Mouse (Mus musculus): Measurements from ENCODE around the gene Galt.

The Galt gene

DNA sequence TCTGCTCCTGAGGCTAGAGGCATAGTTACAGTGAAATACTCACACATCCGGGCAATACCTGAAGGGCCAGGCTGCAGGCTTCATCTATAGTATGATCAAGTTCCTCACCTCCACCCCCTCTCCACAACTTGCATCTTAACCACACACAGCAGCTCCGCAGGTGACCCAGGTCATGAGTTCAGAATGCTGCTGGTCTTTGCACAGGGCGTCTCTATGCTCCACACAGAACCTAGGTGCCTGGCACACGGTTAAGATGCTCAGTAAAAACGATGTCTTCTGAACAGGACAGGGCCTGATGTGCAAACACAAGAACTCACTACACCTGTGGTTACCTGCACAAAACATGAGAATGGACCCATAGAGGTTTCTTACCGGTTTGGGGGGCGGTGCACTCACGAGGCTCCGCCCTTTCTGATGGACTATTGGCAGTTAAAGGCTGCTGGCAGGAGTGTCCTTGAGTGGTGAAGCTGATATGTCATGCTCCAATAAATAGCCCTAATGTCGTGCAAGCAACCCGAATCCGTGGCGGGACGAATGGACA is at the start of gene Galt:
TSS of gene Galt (plus strand) at position 432 of the 541 bp plus-strand sequence.
- no peak for DNase-seq (ENCODE audit: low spot score in 2 of 2)

- DNase-seq (ENCODE audit: low spot score in 2 of 2): no peak
Observed at GRCm38 (mm10) chr4:41705922-41706754, 48.9 kb upstream of the Galt start.

DNA sequence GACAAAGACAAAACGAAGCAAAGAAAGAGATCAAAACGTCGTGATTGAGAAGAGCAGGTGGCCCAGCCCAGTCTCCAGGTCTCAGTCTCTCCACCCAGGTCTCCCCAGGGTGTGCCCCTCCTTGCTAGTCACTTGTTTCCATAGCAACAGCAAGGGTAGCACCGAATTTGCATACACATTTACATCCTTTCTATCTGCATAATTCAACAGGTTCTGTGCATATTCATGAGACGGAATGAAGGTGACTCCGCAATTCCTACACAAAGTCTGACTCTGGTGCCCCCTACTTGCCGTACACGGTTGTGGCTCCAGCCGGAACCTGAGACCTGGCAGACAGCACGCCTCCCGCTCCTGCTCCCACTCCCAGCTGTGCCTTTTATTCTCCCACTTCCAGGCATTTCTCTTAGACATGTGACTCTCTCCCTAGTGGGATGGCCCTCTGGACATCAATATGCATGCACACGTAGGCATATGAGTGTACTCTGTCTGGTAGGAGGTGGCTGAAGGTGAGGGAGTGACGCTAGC is 48.0 kb upstream of the Galt start:
- DNase-seq (ENCODE audit: low spot score in 2 of 2): peak in 1 of 2 experiments; percentile 35

GRCm38 (mm10) chr4:41708192-41708745 is 46.8 kb upstream of the Galt start:
- no peak for DNase-seq (ENCODE audit: low spot score in 2 of 2)

DNA sequence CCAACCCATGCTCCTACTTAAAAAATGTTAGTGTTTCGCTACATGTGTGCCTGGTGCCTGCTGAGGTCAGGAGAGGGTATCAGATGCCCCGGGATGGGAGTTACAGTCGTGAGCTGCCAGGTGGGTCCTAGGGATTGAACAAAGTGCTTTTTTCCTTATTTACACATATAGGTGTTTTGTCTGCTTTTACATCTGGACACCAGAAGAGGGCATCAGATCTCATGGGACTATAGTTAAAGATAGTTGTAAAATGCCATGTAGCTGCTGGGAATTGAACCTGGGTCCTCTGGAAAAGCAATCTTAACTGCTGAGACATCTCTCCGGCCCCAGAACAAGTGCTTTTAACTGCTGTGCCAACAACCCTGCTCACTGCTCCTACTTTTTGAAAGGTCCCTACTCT is 44.8 kb upstream of the Galt start:
- DNase-seq (ENCODE audit: low spot score in 2 of 2): no peak

DNA sequence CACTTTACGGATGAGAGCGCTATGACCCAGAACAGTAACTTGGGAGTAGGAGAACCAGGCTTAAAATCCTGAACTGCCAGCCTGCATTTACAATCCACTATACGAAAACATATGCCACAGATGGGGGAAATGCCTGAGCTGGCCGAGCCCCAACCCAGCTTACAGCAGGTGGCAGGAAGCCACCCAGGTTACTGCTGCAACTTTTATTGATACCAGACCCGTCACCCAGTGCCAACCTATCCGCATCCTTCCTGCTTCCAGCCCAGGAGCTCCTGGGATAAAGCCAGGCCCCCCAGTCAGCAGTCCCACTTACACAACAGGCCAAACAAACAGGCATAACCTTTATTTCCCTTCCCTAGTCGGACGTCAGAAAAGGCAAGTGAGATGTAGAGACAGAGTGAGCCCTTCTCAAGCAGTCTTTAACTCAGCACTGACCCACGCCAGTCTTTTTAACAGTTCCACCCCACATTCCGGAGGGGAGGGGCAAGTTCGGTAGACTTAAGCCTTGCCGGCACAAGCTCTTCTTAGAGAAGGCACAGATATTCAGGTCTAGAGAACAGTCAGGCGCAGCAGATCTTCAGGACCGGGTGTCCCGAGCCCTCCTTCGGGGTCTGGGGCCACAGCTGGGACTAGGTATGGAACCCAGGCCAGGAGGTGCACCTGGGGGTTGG is 43.2 kb upstream of the Galt start:
- no peak for DNase-seq (ENCODE audit: low spot score in 2 of 2)

DNA sequence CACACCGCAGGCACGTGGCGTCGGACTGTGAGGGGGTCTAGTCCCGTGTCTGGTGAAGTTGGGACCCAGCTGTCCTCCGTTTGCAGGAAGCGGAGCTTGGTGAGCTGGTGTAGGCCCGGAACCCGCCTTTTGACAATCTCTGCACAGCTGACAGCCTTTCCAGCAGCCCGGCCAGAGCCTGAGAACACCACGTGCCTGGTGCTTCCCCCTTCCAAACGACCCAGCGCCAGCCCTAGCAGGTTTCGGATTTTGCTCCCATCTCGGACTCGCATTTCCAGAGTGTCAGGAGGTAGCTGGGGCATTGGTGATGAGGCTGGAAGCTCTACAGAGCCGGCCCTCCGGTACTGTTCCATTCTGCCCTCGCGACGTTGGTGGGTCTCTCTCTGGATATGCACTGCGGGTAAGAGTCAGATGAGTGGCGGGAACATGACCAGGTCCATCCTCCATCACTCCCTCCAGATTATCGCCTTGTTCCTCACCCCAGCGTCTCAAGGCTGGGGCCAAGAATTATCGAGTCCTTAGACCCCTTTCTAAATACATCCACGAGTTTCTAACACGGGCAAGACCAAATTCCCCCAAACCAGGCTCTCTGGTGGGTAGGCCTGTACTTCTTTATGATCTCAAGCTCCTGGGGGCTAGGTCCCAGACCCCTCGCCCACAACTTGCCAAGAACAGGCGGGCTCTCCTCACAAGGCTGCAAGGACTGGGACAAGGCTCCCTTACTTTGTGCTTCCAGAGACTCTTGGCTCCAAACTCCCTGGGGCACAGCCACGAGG is 42.4 kb upstream of the Galt start:
- DNase-seq (ENCODE audit: low spot score in 2 of 2): no peak

DNA sequence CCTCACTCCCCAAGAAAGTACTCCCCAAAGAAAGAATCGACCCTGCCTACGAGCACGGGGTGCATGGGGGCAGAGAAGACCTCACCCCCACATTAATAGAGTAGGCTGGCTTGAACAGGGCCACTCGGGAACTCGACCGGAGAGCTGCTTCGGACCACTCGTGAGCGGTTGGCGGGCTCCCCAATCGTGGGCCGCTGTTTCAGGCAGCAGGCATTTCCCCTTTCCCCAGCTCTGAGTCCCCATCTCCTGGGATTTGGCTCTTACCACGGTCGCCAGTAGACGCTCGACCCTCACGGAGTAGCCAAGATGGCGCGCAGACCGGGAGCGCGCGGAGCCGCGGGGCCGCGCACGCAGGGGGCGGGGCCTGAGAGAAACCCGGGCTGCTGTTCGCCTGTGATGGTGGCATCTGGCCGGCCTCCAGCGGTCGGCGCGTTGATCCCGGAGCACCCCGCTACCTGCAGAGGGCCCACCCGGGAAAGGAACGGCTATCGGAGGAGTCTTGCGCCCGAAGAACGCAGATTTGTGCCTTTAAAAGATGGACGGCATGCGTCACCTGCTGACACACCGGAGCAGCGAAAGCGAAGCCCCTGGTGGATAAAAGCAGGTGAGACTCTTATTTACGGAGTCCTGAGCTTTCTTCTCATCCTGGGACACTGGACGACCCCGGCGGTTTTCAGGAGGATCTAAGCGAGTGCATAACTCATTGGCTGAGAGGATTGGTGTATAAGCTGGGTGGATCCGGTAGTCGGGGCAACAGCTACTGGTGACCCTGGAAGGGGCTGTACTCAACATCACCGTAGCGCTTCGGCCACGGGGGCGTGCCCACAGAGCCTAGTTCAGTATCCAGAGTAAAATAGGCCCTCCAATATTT is 41.6 kb upstream of the Galt start, which contains the start of gene Rpp25l:
TSS of gene Rpp25l (minus strand) at position 338 of the 871 bp plus-strand sequence.
- peak; percentile 74 to 83 for DNase-seq (ENCODE audit: low spot score in 2 of 2)

GRCm38 (mm10) chr4:41714276-41714675 is 40.8 kb upstream of the Galt start:
- peak in 1 of 2 experiments; percentile 54 for DNase-seq (ENCODE audit: low spot score in 2 of 2)

GRCm38 (mm10) chr4:41715082-41715481 is 39.9 kb upstream of the Galt start:
- no peak for DNase-seq (ENCODE audit: low spot score in 2 of 2)

GRCm38 (mm10) chr4:41715596-41715995 is 39.4 kb upstream of the Galt start:
- no peak for DNase-seq (ENCODE audit: low spot score in 2 of 2)

- DNase-seq (ENCODE audit: low spot score in 2 of 2): no peak
Observed at GRCm38 (mm10) chr4:41716834-41717233, 38.2 kb upstream of the Galt start.

GRCm38 (mm10) chr4:41722918-41723351 is 32.1 kb upstream of the Galt start, which contains the start of gene Dctn3:
Gene Dctn3 (minus strand): TSS chr4:41723170.
- DNase-seq (ENCODE audit: low spot score in 2 of 2): peak; percentile 60 to 73

- DNase-seq (ENCODE audit: low spot score in 2 of 2): no peak
Observed at GRCm38 (mm10) chr4:41726826-41727621, 28.0 kb upstream of the Galt start.

DNA sequence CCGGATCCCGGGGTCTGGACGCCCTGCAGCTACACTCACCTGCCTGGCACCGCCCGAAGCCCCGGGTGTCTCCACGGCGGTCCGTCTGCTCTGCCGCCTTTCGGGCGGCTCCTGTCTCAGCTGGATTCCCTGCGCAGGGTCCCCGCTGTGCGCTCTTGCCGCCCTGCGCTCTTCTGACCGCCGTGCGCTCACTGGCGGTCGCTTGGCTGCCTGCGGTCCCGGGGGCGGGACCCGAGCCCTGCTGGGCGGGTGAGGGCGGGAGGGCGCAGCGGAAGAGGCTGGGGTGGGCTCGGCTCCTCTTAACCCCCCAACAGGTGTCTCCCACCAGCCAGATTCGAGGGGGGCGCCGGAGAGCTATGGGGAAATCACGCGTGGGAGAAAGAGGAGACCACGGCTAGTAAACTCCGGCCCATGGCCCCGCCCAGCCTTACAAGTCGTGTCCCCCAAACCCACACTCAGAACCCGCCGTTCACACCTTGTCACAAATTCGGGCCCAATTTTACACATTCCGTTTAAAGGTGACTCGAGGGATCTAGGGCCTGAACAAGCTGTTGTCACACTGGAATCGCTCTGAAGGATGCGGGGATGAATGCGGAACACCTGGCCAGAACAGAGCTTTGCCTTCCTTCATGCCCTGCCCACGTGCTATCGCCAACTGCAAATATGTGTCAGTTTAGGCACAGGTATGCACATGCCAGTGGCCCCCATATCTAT is 23.8 kb upstream of the Galt start, which contains the start of gene Arid3c:
TSS of gene Arid3c (minus strand) at position 91 of the 714 bp plus-strand sequence.
- DNase-seq (ENCODE audit: low spot score in 2 of 2): no peak

- peak; percentile 45 to 63 for DNase-seq (ENCODE audit: low spot score in 2 of 2)
Observed at GRCm38 (mm10) chr4:41737602-41738255, 17.3 kb upstream of the Galt start.

- no peak for DNase-seq (ENCODE audit: low spot score in 2 of 2)
Observed at GRCm38 (mm10) chr4:41738256-41738603, 16.8 kb upstream of the Galt start.

- DNase-seq (ENCODE audit: low spot score in 2 of 2): no peak
Observed at GRCm38 (mm10) chr4:41739260-41739659, 15.8 kb upstream of the Galt start.
